Mouse (Mus musculus) embryonic facial prominence, embryonic 13.5 days (tissue): ENCODE data around the gene Cyren. TPM values are rescaled to one million over a fixed set of nuclear protein-coding genes. Genes with fewer than 3 reads are reported as not detected.

Experiments
- ATAC-seq: fragments of 200-750 bp; cut with Nextera tagmentation; 2 replicates; pipeline ENCODE4 v1.8.0; 2017; ENCODE audit warnings: low read depth; ENCODE audit not compliant: insufficient number of reproducible peaks, insufficient read depth, low FRiP score, low TSS enrichment
- H3K27ac ChIP-seq: fragments of 300-500 bp; sonication (generic); 2 replicates; pipeline ENCODE4 v1.5.1; 2015; ENCODE audit warnings: moderate library complexity, mild to moderate bottlenecking, inconsistent platforms
- H3K27me3 ChIP-seq: fragments of 300-500 bp; sonication (generic); 2 replicates; pipeline ENCODE4 v1.6.1; 2015; ENCODE audit warnings: mild to moderate bottlenecking, inconsistent platforms
- H3K36me3 ChIP-seq: fragments of 300-500 bp; sonication (generic); 2 replicates; pipeline ENCODE4 v1.6.1; 2015; ENCODE audit warnings: mild to moderate bottlenecking, inconsistent platforms
- H3K4me1 ChIP-seq: fragments of 300-500 bp; sonication (generic); 2 replicates; pipeline ENCODE4 v1.6.1; 2015; ENCODE audit warnings: inconsistent platforms
- H3K4me2 ChIP-seq: fragments of 300-500 bp; sonication (generic); 2 replicates; pipeline ENCODE4 v1.6.1; 2015; ENCODE audit warnings: moderate library complexity, mild to moderate bottlenecking, inconsistent platforms
- H3K4me3 ChIP-seq: fragments of 300-500 bp; sonication (generic); 2 replicates; pipeline ENCODE4 v1.5.1; 2015; ENCODE audit warnings: mild to moderate bottlenecking, inconsistent platforms
- H3K9ac ChIP-seq: fragments of 300-500 bp; sonication (generic); 2 replicates; pipeline ENCODE4 v1.6.1; 2015; ENCODE audit warnings: mild to moderate bottlenecking, inconsistent platforms
- H3K9me3 ChIP-seq: fragments of 300-500 bp; sonication (generic); 2 replicates; pipeline ENCODE4 v1.6.1; 2016; ENCODE audit warnings: inconsistent platforms
- WGBS: fragments of 180-500 bp; shearing (Covaris S2); methylation state at CpG from one replicate; pipeline ENCODE4 v1.1.7; 2015; ENCODE audit warnings: mixed read lengths; 5-methylcytosine and 5-hydroxymethylcytosine counted together
- polyA plus RNA-seq: library from polyadenylated mRNA; unstranded; fragments of >200 nt; fragmentation: Nextera tagmentation; extraction: Ambion mirVana; gene quantifications from 2 replicates; pipeline ENCODE4 v1.2.1, GENCODE M21; 2015

Gene Cyren
- polyA plus RNA-seq: 19.0 and 20.4 TPM in 2 replicates

DNA sequence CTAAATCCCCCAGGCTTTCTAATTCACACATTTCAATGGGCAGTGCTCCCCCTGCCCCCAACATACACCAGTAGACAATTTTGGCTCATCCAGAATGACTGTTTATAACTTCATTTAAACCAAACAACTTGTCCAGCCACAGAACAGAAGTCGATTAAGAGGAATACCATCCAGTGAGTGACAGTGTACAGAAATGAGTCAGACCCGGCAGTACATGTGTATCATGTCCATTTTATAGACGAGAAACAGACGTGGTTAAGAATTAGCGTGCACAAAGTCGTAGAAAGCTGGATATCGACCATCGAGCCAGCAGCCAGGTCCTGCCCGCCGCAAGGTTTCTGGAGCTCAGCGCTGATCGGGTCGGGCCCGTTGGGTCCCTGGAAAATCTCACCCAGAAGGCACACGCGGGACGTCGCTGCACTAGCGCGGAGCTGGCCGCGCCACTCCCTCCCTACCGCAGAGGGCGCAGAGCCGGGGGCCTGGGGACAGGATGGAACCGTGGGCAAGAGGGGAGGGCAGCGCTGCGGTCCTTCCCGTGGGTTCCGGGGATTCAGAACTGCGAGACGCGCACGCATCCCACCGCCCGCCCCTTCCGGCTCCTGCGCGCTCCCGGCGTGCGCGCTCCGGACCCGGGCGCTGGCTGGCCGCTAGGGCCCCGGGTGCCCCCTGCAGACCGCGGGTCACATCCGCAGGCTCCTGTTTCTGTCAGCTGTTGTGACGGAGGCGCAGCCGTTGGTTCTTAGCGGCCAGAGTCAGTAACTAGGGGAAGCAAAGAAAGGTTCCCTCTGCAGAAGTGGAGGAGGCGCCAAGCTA is at the start of gene Cyren:
Cyren (minus strand) TSS at position 552 of the 813 bp plus-strand sequence.
- no peaks in the 10 kb centered on the region for H3K9me3 ChIP-seq
- WGBS: under 1% methylated on average over 56 of the region's 56 CpGs

GRCm38 (mm10) chr6:34927594-34927993 is 49.7 kb upstream of the Cyren start:
- H3K27me3 ChIP-seq: no peaks in the 10 kb centered on the region
- H3K27ac ChIP-seq: no peak overlapping the region
- no peak overlapping the region for H3K9ac ChIP-seq
- H3K4me2 ChIP-seq: no peak overlapping the region
- H3K9me3 ChIP-seq: no peaks in the 10 kb centered on the region
- no peaks in the 10 kb centered on the region for H3K36me3 ChIP-seq
- no peak overlapping the region for H3K4me3 ChIP-seq
- 0 out of 2 replicates have a peak, but pooled peaks cover 3% of the 10 kb centered on the region for H3K4me1 ChIP-seq
- ATAC-seq: no peak
- WGBS: 93% methylated on average over 8 of the region's 8 CpGs

More for the DNA sequence above, at the start of gene Cyren:
- Histone ChIP-seq H3K27me3 (no peaks in the 10 kb centered on the region), H3K4me2 (peak within 1 kb of the TSS; percentile 74), H3K36me3 (peaks cover 30% of the 10 kb centered on the region), H3K27ac (peak within 1 kb of the TSS; percentile 98), H3K4me3 (peak within 1 kb of the TSS; percentile 70), H3K9ac (peak within 1 kb of the TSS; percentile 92), H3K4me1 (peaks cover 45% of the 10 kb centered on the region)
- ATAC-seq: peak; percentile 87

GRCm38 (mm10) chr6:34927156-34927555 is 49.3 kb upstream of the Cyren start:
- H3K36me3 ChIP-seq: no peaks in the 10 kb centered on the region
- no peak for ATAC-seq
- H3K4me1 ChIP-seq: 0 out of 2 replicates have a peak, but pooled peaks cover 3% of the 10 kb centered on the region
- no peak overlapping the region for H3K4me3 ChIP-seq
- no peaks in the 10 kb centered on the region for H3K9me3 ChIP-seq
- H3K27me3 ChIP-seq: no peaks in the 10 kb centered on the region
- no peak overlapping the region for H3K9ac ChIP-seq
- H3K4me2 ChIP-seq: no peak overlapping the region
- H3K27ac ChIP-seq: no peak overlapping the region
- 41% methylated on average over 4 of the region's 4 CpGs for WGBS

GRCm38 (mm10) chr6:34921941-34922340 is 44.1 kb upstream of the Cyren start:
- Histone ChIP-seq H3K9ac (no peak overlapping the region), H3K9me3 (no peaks in the 10 kb centered on the region), H3K4me2 (no peak overlapping the region), H3K27ac (no peak overlapping the region), H3K36me3 (no peaks in the 10 kb centered on the region), H3K27me3 (no peaks in the 10 kb centered on the region), H3K4me3 (no peak overlapping the region), H3K4me1 (peaks cover 10% of the 10 kb centered on the region)
- ATAC-seq: no peak
- 50% methylated on average over 14 of the region's 14 CpGs for whole genome bisulfite sequencing

DNA sequence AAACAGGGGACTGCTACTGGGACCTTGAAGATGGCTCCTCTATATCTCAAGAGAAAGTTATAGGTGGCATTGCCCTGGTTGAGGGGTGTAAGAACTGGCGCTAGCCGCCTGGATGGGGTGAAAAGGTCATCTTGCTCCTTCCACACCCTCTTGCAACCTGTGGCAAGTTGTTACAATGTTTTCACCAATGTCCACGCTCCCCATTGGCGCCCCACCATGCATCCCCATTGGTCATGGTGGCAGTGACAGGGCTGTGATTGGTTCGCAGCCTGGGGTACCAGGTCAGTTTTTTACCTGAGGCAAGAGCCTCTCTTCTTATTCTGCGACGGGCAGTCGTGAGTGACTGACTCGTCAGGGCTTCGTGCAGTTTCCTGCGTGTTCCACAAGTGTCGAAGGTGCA is 42.8 kb upstream of the Cyren start:
- H3K27ac ChIP-seq: no peak overlapping the region
- peaks cover 10% of the 10 kb centered on the region for H3K4me1 ChIP-seq
- H3K4me3 ChIP-seq: no peak overlapping the region
- H3K27me3 ChIP-seq: no peaks in the 10 kb centered on the region
- H3K9ac ChIP-seq: no peak overlapping the region
- 89% methylated on average over 12 of the region's 12 CpGs for WGBS
- no peak overlapping the region for H3K4me2 ChIP-seq
- ATAC-seq: no peak
- H3K9me3 ChIP-seq: no peaks in the 10 kb centered on the region
- no peaks in the 10 kb centered on the region for H3K36me3 ChIP-seq

GRCm38 (mm10) chr6:34919956-34920355 is 42.1 kb upstream of the Cyren start, which contains the start of gene Stra8:
Gene Stra8 (plus strand): TSS chr6:34920163.
- Histone ChIP-seq H3K27ac (no peak within 1 kb of the TSS), H3K9me3 (no peaks in the 10 kb centered on the region), H3K27me3 (no peaks in the 10 kb centered on the region), H3K36me3 (no peaks in the 10 kb centered on the region), H3K4me2 (no peak within 1 kb of the TSS), H3K9ac (no peak within 1 kb of the TSS), H3K4me3 (no peak within 1 kb of the TSS), H3K4me1 (peaks cover 7% of the 10 kb centered on the region)
- ATAC-seq: no peak
- WGBS: 37% methylated on average over 10 of the region's 10 CpGs

GRCm38 (mm10) chr6:34919146-34919545 is 41.3 kb upstream of the Cyren start:
- no peak for ATAC-seq
- H3K9ac ChIP-seq: no peak overlapping the region
- no peaks in the 10 kb centered on the region for H3K36me3 ChIP-seq
- H3K4me2 ChIP-seq: no peak overlapping the region
- WGBS: 52% methylated on average over 7 of the region's 7 CpGs
- no peak overlapping the region for H3K4me3 ChIP-seq
- H3K9me3 ChIP-seq: no peaks in the 10 kb centered on the region
- H3K27me3 ChIP-seq: no peaks in the 10 kb centered on the region
- no peak overlapping the region for H3K27ac ChIP-seq
- peaks cover 7% of the 10 kb centered on the region for H3K4me1 ChIP-seq

DNA sequence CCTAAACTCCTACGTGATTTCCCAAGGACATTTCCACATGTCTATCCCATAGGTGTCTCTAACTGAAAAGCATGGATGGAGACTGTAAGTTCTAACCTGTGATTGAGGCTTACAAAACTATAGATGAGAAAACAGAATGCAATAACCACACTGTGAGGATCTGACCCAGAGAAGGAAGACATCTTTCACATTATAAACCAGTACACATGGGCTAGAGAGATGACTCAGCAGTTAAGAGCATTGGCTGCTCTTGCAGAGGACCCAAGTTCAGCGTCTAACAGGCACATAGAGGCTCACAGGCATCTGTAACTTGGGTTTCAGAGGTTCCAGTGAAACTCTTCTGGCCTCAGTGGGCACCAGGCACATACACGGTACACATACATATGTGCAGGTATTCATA is 36.6 kb upstream of the Cyren start:
- Histone ChIP-seq H3K36me3 (no peaks in the 10 kb centered on the region), H3K4me1 (peaks cover 8% of the 10 kb centered on the region), H3K4me3 (no peak overlapping the region), H3K4me2 (no peak overlapping the region), H3K9ac (no peak overlapping the region), H3K27ac (no peak overlapping the region), H3K27me3 (no peaks in the 10 kb centered on the region), H3K9me3 (no peaks in the 10 kb centered on the region)
- WGBS: 82% methylated on average over 3 of the region's 3 CpGs
- no peak for ATAC-seq

GRCm38 (mm10) chr6:34913341-34914040 is 35.6 kb upstream of the Cyren start:
- Histone ChIP-seq H3K4me3 (no peak overlapping the region), H3K4me1 (peaks cover 10% of the 10 kb centered on the region), H3K9me3 (no peaks in the 10 kb centered on the region), H3K27ac (no peak overlapping the region), H3K4me2 (no peak overlapping the region), H3K36me3 (no peaks in the 10 kb centered on the region), H3K27me3 (no peaks in the 10 kb centered on the region), H3K9ac (no peak overlapping the region)
- WGBS: 83% methylated on average over 13 of the region's 13 CpGs
- ATAC-seq: no peak

DNA sequence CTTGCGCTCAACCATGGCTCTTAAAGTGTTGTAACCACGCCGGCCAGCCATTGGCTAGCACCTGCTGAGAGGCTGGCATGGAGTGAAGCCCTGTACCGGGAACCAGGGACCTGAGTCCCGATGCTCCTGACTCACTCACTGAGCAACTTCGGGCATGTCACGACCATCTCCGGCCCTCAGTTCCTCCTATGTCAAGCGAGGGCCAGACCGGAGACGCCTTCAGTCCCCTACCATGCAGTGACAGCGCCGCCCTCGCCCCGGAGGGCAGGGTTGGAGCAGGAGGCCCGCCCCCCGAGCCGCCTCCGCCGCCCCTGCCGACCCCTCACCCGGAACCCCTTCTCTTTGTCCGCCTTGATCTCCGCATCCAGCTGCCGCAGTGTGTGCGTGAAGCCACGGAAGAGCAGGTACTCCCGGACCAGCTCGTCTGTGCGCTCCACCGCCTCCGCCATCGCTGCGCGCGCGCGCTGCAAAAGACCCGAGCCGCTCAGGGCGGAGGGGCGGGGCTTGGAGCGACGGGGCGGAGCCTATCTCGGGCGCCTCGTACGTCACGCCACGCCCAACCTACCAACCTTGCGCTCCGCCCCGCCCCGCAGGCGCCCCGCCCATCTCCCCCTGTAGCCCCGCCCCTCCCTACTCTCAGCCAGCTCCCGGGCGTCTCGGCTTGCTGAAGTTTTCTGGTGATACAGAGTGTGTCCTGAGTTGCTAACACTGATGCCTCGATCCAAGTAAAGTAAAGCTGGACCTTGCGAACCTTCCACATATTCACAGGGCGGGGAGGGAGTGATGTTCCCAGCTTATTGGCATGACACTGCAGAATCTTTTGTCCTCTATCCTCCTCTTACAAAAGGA is 32.7 kb upstream of the Cyren start, which contains the start of gene Wdr91:
Wdr91 (minus strand) TSS at position 506 of the 849 bp plus-strand sequence.
- H3K27ac ChIP-seq: peak within 1 kb of the TSS; percentile 81
- no peaks in the 10 kb centered on the region for H3K27me3 ChIP-seq
- H3K9ac ChIP-seq: peak within 1 kb of the TSS; percentile 82
- peak within 1 kb of the TSS; percentile 75 for H3K4me2 ChIP-seq
- under 1% methylated on average over 57 of the region's 64 CpGs for WGBS
- no peaks in the 10 kb centered on the region for H3K9me3 ChIP-seq
- peak within 1 kb of the TSS; percentile 74 for H3K4me3 ChIP-seq
- H3K36me3 ChIP-seq: peaks cover 23% of the 10 kb centered on the region
- peaks cover 10% of the 10 kb centered on the region for H3K4me1 ChIP-seq
- peak; percentile 90 for ATAC-seq
